Comparison of ENCODE assay signal across 8 mouse cellular contexts in genomic region chr7:121963883-121964398, GRCm38 (mm10). TPM values are rescaled to one million over a fixed set of nuclear protein-coding genes. Genes with fewer than 3 reads are reported as not detected.
DNase-seq lines count a peak whose midpoint lies in the region; ATAC-seq and TF ChIP-seq lines count a peak whose summit lies in the region.

No protein-coding gene starts in this region.

- TF ChIP-seq POLR2A in heart, adult 2 months (IDR thresholded peaks at IDR 0.05; ENCODE audit: insufficient read depth, low read depth, low read length), result no peak

- no peaks in the 10 kb centered on the region for H3K27me3 ChIP-seq in heart, adult 2 months (ENCODE audit: control insufficient read depth, insufficient read depth, low read length)
- H3K27me3 ChIP-seq in embryonic facial prominence, embryonic 11.5 days (ENCODE audit: control insufficient read depth, insufficient read depth, low read length), result no peaks in the 10 kb centered on the region
- H3K27me3 ChIP-seq in midbrain, embryonic 10.5 days (ENCODE audit: low read depth, poor library complexity, severe bottlenecking), result no peaks in the 10 kb centered on the region

- H3K4me1 ChIP-seq in heart, adult 2 months (ENCODE audit: control insufficient read depth, insufficient read depth, low read length), result no peaks in the 10 kb centered on the region
- H3K4me1 ChIP-seq in embryonic facial prominence, embryonic 11.5 days (ENCODE audit: control insufficient read depth, insufficient read depth, low read length), result no peaks in the 10 kb centered on the region
- H3K4me1 ChIP-seq in midbrain, embryonic 10.5 days, result no peaks in the 10 kb centered on the region

- no peak overlapping the region for H3K27ac ChIP-seq in heart, adult 2 months
- no peak overlapping the region for H3K27ac ChIP-seq in embryonic facial prominence, embryonic 11.5 days (replicated peaks; ENCODE audit: low read depth, low read length)
- H3K27ac ChIP-seq in midbrain, embryonic 10.5 days (replicated peaks), result no peak overlapping the region

- no peak overlapping the region for H3K4me2 ChIP-seq in embryonic facial prominence, embryonic 11.5 days (ENCODE audit: low read depth, low read length)

- no peaks in the 10 kb centered on the region for H3K36me3 ChIP-seq in heart, adult 2 months (ENCODE audit: control insufficient read depth, insufficient read depth, low read length)
- no peaks in the 10 kb centered on the region for H3K36me3 ChIP-seq in embryonic facial prominence, embryonic 11.5 days (replicated peaks; ENCODE audit: control insufficient read depth, insufficient read depth, low read depth, low read length)
- peaks cover 45% of the 10 kb centered on the region for H3K36me3 ChIP-seq in midbrain, embryonic 10.5 days

- peak; percentile 86 for TF ChIP-seq CTCF in heart, adult 2 months (IDR thresholded peaks at IDR 0.05)

- no peak for ATAC-seq in embryonic facial prominence, embryonic 11.5 days (replicated peaks; ENCODE audit: insufficient number of reproducible peaks, low FRiP score, low TSS enrichment, low read depth)

- WGBS in heart, adult 2 months, result 64% methylated on average over 6 of the region's 6 CpGs
- 71% methylated on average over 6 of the region's 6 CpGs for WGBS in embryonic facial prominence, embryonic 11.5 days
- 73% methylated on average over 6 of the region's 6 CpGs for WGBS in midbrain, embryonic 10.5 days

- no peak overlapping the region for H3K9ac ChIP-seq in heart, adult 2 months (ENCODE audit: low read depth, low read length)
- H3K9ac ChIP-seq in embryonic facial prominence, embryonic 11.5 days (replicated peaks; ENCODE audit: low read length), result no peak overlapping the region

- intact Hi-C loops in heart, adult 2 months (cut with DNase I), result loop anchor here (1.0 to 2.0 kb wide), 2 partner anchors 65 to 230 kb away; partner anchors contain the start of gene Scnn1g

- no peak for TF ChIP-seq EP300 in heart, adult 2 months (IDR thresholded peaks at IDR 0.05; ENCODE audit: insufficient read depth, low read depth, low read length)

- H3K9me3 ChIP-seq in embryonic facial prominence, embryonic 11.5 days (replicated peaks; ENCODE audit: control insufficient read depth, low read length), result no peaks in the 10 kb centered on the region
- H3K9me3 ChIP-seq in midbrain, embryonic 10.5 days (replicated peaks), result no peaks in the 10 kb centered on the region

- no peak for DNase-seq in heart, adult 2 months
- DNase-seq in heart, adult 11 months, result no peak
- DNase-seq in 3T3-L1 (ENCODE audit: low read depth, low spot score) (peak; percentile 62), ZHBTc4 (ENCODE audit: low read depth, low spot score) (peak; percentile 72)
- DNase-seq in embryonic facial prominence, embryonic 11.5 days (ENCODE audit: low spot score), result peak; percentile 65
- DNase-seq in layer of hippocampus, postnatal 36 days, result peak; percentile 23 to 25
- DNase-seq in right cerebral cortex, postnatal 4 days, result peak; percentile 19
- no peak for DNase-seq in midbrain, embryonic 10.5 days (ENCODE audit: low spot score)

- no peaks in the 10 kb centered on the region for H3K79me2 ChIP-seq in heart, adult 2 months (replicated peaks; ENCODE audit: control insufficient read depth, insufficient read depth, low read length)

- H3K4me3 ChIP-seq in heart, adult 2 months, result no peak overlapping the region
- no peak overlapping the region for H3K4me3 ChIP-seq in embryonic facial prominence, embryonic 11.5 days (ENCODE audit: low read depth, low read length)
- no peak overlapping the region for H3K4me3 ChIP-seq in midbrain, embryonic 10.5 days

RNA-seq across cellular contexts. Expression of gene Cog7, which starts 17.6 kb away (rescaled TPM):
- total RNA-seq in heart, adult 2 months (2021), result 10 to 100 TPM; 17.0 to 19.5 TPM
- 16.7 and 20.0 TPM in 2 replicates for polyA plus RNA-seq in heart, adult 2 months (2012; rRNA removed)
- polyA plus RNA-seq in embryonic facial prominence, embryonic 11.5 days (2014; fragmentation: Nextera tagmentation; extraction: Ambion mirVana), result 13.9 and 15.1 TPM in 2 replicates
- 10 to 100 TPM; 39.8 to 41.3 TPM for total RNA-seq in layer of hippocampus, postnatal 36 days (2021)
- polyA plus RNA-seq in midbrain, embryonic 10.5 days (2016; fragmentation: Nextera tagmentation; extraction: Ambion mirVana), result 22.1 and 25.4 TPM in 2 replicates

RNA-seq across cellular contexts. Expression of gene Gga2, which starts 57.1 kb away (rescaled TPM):
- total RNA-seq in heart, adult 2 months (2021), result 10 to 100 TPM; 25.3 to 28.5 TPM
- 25.7 and 30.1 TPM in 2 replicates for polyA plus RNA-seq in heart, adult 2 months (2012; rRNA removed)
- 80.9 and 82.0 TPM in 2 replicates for polyA plus RNA-seq in embryonic facial prominence, embryonic 11.5 days (2014; fragmentation: Nextera tagmentation; extraction: Ambion mirVana)
- total RNA-seq in layer of hippocampus, postnatal 36 days (2021), result 10 to 100 TPM; 29.8 to 34.7 TPM
- polyA plus RNA-seq in midbrain, embryonic 10.5 days (2016; fragmentation: Nextera tagmentation; extraction: Ambion mirVana), result 81.5 and 90.3 TPM in 2 replicates

Comparison
In these comparisons a context has a peak if more than half of its experiments do, and no peak if none do; other contexts are left out.
1. DNase-seq: peak in 3T3-L1 (single experiment), ZHBTc4 (single experiment), embryonic facial prominence, embryonic 11.5 days (single experiment), layer of hippocampus, postnatal 36 days (2 of 2) and right cerebral cortex, postnatal 4 days (single experiment); none in heart, adult 2 months (0 of 2), heart, adult 11 months (single experiment) and midbrain, embryonic 10.5 days (single experiment).